Mouse (Mus musculus): Measurements from ENCODE around the gene Gm10638. TPM values are rescaled to one million over a fixed set of nuclear protein-coding genes. Genes with fewer than 3 reads are reported as not detected.

Gene Gm10638
- polyA plus RNA-seq, 1 experiment from 2014 or later: 6.9 TPM

DNA sequence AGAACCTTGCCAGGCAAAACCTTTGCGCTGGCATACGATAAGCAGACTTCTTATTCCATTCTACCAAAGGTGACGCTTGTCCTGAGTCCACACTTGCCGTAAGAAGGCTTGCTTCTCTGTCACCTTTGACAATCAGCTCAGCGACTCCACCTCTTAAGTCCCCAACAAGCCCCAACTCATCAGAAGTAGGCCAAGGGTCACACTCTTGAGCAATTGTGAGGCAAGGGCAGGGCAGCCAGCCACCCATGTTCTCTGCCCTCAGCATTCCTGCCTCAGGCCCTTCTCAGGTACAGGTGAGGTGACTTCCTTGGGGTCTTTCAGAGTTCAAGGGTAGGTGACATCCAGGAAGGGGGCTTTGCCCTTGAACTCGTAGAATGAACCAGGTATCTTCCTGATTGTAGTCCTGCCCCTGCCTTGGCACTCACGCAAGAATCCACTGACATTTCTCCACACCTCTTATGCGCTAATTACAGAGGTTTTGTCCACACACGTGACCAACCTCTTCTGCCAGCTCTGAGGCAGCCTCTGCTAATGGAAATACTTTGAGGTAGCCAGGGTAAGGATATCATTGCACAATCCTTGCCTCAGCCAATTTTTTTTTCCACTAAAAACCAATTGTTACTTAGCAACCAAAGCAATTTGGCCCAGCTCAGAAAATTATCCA, 21.2 kb downstream of the Gm10638 start:
- peak overlapping the region; percentile 91 for H3K27ac ChIP-seq (replicated peaks)
- WGBS: 64% methylated on average over 9 of the region's 9 CpGs
- no peaks in the 10 kb centered on the region for H3K9me3 ChIP-seq (ENCODE audit: control insufficient read depth, low read length)
- H3K4me1 ChIP-seq (replicated peaks; ENCODE audit: control insufficient read depth, insufficient read depth): peaks cover 9% of the 10 kb centered on the region
- H3K4me3 ChIP-seq (ENCODE audit: low read depth, low read length): no peak overlapping the region
- peak; percentile 66 for TF ChIP-seq EP300 (optimal IDR thresholded peaks at IDR 0.05)
- TF ChIP-seq CTCF (IDR thresholded peaks at IDR 0.05; ENCODE audit: low read depth): no peak
- no peaks in the 10 kb centered on the region for H3K27me3 ChIP-seq (ENCODE audit: control insufficient read depth, insufficient read depth, low read length)
- no peaks in the 10 kb centered on the region for H3K36me3 ChIP-seq (ENCODE audit: control insufficient read depth, insufficient read depth, low read length)
- ATAC-seq (ENCODE audit: low FRiP score, low TSS enrichment) (peak; percentile 83), DNase-seq (ENCODE audit: low spot score) (peak; percentile 80)
- no peak overlapping the region for H3K4me2 ChIP-seq (replicated peaks; ENCODE audit: low read depth)
- peak overlapping the region; percentile 35; the same call in 1 of the 2 replicates for H3K9ac ChIP-seq (ENCODE audit: low read length)

DNA sequence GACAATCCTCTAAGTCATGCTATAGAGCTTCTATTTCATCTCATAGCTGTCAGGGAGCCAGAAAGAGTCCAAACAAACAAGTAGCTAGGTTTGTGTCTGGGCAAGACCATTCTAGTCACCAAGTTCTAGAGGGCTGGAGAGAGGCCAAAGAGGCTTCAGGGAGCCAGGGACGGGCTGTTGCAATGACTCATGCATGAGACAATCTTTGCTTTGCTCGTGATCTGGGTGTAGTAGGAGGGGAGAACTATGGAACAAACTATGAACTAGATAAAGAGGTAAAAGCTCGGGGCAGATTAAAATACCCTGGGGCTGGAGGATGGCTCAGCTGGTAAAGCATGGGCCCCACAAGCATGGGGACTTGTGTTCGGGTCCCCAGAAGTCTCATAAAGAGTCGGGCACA, 23.0 kb downstream of the Gm10638 start:
- ATAC-seq (ENCODE audit: low FRiP score, low TSS enrichment) (peak; percentile 44), DNase-seq (ENCODE audit: low spot score) (peak; percentile 69)
- no peak overlapping the region for H3K4me3 ChIP-seq (ENCODE audit: low read depth, low read length)

DNA sequence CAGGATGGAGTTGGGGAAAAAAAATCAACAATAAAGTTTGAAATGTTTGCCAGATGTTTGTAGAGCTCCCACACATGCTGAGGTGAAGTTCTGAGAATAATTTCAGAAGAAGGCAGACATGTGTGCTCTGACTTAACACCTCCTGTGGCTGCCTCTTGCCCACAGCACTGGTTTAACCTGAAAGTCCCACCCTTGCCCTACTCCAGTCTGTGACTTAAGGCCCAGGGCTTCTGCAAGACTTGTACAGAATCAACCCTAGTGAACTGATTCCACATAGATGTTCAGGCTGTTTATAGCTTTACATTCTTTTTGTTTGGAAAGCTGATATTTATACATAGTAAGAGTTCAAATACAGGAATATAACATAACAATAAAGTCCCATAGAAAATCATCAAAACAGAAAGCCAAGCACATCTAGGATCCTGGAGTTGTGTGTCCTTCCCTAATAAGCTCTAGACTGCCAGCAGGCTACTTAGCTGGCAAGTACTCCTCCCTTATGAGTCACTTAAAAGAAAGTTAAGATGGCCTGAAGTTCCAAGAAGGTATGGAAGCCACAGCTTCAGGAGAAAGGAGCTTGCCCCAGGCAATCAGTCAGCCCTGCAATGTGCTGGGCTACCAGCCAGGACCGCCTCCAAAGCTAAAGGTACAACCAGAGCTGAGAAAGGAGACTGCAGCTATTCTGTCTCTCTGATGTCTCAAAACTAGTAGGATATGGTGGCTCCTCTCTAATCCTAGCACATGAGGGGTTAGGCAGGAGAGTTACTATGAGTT, 24.6 kb downstream of the Gm10638 start:
- Histone ChIP-seq H3K4me3 (ENCODE audit: low read depth, low read length) (no peak overlapping the region), H3K27me3 (ENCODE audit: control insufficient read depth, insufficient read depth, low read length) (no peaks in the 10 kb centered on the region), H3K4me2 (replicated peaks; ENCODE audit: low read depth) (no peak overlapping the region), H3K9me3 (ENCODE audit: control insufficient read depth, low read length) (no peaks in the 10 kb centered on the region), H3K36me3 (ENCODE audit: control insufficient read depth, insufficient read depth, low read length) (no peaks in the 10 kb centered on the region), H3K27ac (replicated peaks) (peak overlapping the region; percentile 82), H3K4me1 (replicated peaks; ENCODE audit: control insufficient read depth, insufficient read depth) (peaks cover 9% of the 10 kb centered on the region), H3K9ac (ENCODE audit: low read length) (no peak overlapping the region)
- DNase-seq (ENCODE audit: low spot score) (peak; percentile 57), ATAC-seq (ENCODE audit: low FRiP score, low TSS enrichment) (peak; percentile 43)
- TF ChIP-seq EP300 (optimal IDR thresholded peaks at IDR 0.05) (peak; percentile 41), CTCF (IDR thresholded peaks at IDR 0.05; ENCODE audit: low read depth) (no peak)
- WGBS: 80% methylated on average over 1 of the region's 1 CpGs

More for the DNA sequence above, 23.0 kb downstream of the Gm10638 start:
- no peaks in the 10 kb centered on the region for H3K9me3 ChIP-seq (ENCODE audit: control insufficient read depth, low read length)
- no peak overlapping the region for H3K9ac ChIP-seq (ENCODE audit: low read length)
- H3K27ac ChIP-seq (replicated peaks): peak overlapping the region; percentile 86
- no peak overlapping the region for H3K4me2 ChIP-seq (replicated peaks; ENCODE audit: low read depth)
- TF ChIP-seq CTCF (IDR thresholded peaks at IDR 0.05; ENCODE audit: low read depth): no peak
- TF ChIP-seq EP300 (optimal IDR thresholded peaks at IDR 0.05): peak; percentile 70
- WGBS: 41% methylated on average over 5 of the region's 5 CpGs
- no peaks in the 10 kb centered on the region for H3K36me3 ChIP-seq (ENCODE audit: control insufficient read depth, insufficient read depth, low read length)
- peaks cover 9% of the 10 kb centered on the region for H3K4me1 ChIP-seq (replicated peaks; ENCODE audit: control insufficient read depth, insufficient read depth)
- H3K27me3 ChIP-seq (ENCODE audit: control insufficient read depth, insufficient read depth, low read length): no peaks in the 10 kb centered on the region

DNA sequence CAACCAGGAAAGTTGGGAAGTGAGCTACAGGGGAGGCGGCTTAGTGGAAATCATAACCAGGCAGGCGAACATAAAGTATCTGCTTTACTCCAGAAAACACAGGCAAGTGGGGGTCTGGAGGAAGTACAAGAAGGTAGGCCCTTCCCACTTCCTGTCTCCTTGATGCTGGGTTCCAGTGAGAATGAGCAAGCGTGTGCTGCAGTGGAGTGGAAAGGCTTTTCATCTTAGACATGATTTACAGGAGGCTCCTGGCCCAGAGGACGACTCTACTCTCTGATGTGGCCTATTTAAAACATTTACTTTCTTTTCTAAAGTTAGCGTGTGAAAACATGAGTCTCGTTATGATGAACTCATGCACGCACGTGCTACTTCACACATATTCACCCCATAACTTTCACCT, 33.7 kb downstream of the Gm10638 start:
- Histone ChIP-seq H3K4me1 (replicated peaks; ENCODE audit: control insufficient read depth, insufficient read depth) (no peaks in the 10 kb centered on the region), H3K36me3 (ENCODE audit: control insufficient read depth, insufficient read depth, low read length) (no peaks in the 10 kb centered on the region), H3K27me3 (ENCODE audit: control insufficient read depth, insufficient read depth, low read length) (no peaks in the 10 kb centered on the region), H3K4me3 (ENCODE audit: low read depth, low read length) (no peak overlapping the region), H3K27ac (replicated peaks) (0 out of 2 replicates have a peak overlapping the region, but pooled peaks have one; percentile 35), H3K9ac (ENCODE audit: low read length) (no peak overlapping the region), H3K4me2 (replicated peaks; ENCODE audit: low read depth) (no peak overlapping the region), H3K9me3 (ENCODE audit: control insufficient read depth, low read length) (no peaks in the 10 kb centered on the region)
- DNase-seq (ENCODE audit: low spot score) (no peak), ATAC-seq (ENCODE audit: low FRiP score, low TSS enrichment) (no peak)
- WGBS: 57% methylated on average over 8 of the region's 8 CpGs
- TF ChIP-seq CTCF (IDR thresholded peaks at IDR 0.05; ENCODE audit: low read depth): no peak
- no peak for TF ChIP-seq EP300 (optimal IDR thresholded peaks at IDR 0.05)

DNA sequence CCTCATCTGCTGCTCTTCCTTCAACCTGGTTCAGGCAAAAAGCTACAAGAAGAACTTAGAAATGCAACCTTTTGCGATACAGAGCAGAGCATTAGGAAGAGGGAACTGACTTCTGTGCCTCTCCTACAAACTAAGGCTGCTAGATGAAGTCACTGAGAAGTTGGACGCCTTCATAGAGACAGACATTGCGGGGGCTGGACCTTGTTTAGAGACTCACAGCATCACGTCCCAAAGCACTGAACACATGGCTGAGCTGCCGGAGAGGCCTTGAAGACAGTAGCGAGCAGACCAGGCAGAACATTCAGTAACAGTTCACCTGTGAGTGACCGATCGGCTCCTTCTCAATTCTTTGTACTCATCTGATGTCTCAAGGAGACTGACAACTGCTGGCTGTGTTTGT, 35.6 kb downstream of the Gm10638 start:
- Histone ChIP-seq H3K9ac (ENCODE audit: low read length) (no peak overlapping the region), H3K27me3 (ENCODE audit: control insufficient read depth, insufficient read depth, low read length) (no peaks in the 10 kb centered on the region), H3K4me1 (replicated peaks; ENCODE audit: control insufficient read depth, insufficient read depth) (no peaks in the 10 kb centered on the region), H3K4me3 (ENCODE audit: low read depth, low read length) (no peak overlapping the region), H3K36me3 (ENCODE audit: control insufficient read depth, insufficient read depth, low read length) (no peaks in the 10 kb centered on the region), H3K27ac (replicated peaks) (no peak overlapping the region), H3K4me2 (replicated peaks; ENCODE audit: low read depth) (no peak overlapping the region), H3K9me3 (ENCODE audit: control insufficient read depth, low read length) (no peaks in the 10 kb centered on the region)
- 89% methylated on average over 8 of the region's 8 CpGs for WGBS
- no peak for TF ChIP-seq CTCF (IDR thresholded peaks at IDR 0.05; ENCODE audit: low read depth)
- DNase-seq (ENCODE audit: low spot score) (no peak), ATAC-seq (ENCODE audit: low FRiP score, low TSS enrichment) (no peak)

DNA sequence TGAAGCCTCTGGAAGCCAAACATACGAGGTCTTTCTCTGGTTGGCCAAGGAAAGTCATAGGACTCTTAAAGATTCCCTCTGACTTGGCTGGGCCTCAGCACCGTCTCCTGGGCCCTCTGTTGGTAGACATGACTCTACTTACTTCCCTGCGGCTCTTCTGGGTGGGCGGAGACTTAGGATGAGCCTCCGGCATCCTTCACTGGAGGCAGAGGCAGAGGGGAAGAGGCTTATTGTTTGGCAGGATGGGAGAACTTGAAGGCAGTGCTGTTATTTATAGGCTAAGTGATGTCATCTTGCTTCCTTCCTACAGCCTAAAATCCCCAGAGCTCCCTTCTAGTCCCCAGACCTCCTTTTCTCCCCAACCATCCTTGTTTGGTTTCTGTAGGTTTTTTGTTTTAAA, 41.0 kb downstream of the Gm10638 start:
- WGBS: 60% methylated on average over 5 of the region's 5 CpGs
- H3K36me3 ChIP-seq (ENCODE audit: control insufficient read depth, insufficient read depth, low read length): no peaks in the 10 kb centered on the region
- no peak overlapping the region for H3K27ac ChIP-seq (replicated peaks)
- H3K4me2 ChIP-seq (replicated peaks; ENCODE audit: low read depth): no peak overlapping the region
- TF ChIP-seq CTCF (IDR thresholded peaks at IDR 0.05; ENCODE audit: low read depth) (no peak), EP300 (optimal IDR thresholded peaks at IDR 0.05) (no peak)
- no peaks in the 10 kb centered on the region for H3K9me3 ChIP-seq (ENCODE audit: control insufficient read depth, low read length)
- DNase-seq (ENCODE audit: low spot score) (no peak), ATAC-seq (ENCODE audit: low FRiP score, low TSS enrichment) (no peak)
- H3K4me3 ChIP-seq (ENCODE audit: low read depth, low read length): no peak overlapping the region
- no peaks in the 10 kb centered on the region for H3K27me3 ChIP-seq (ENCODE audit: control insufficient read depth, insufficient read depth, low read length)
- H3K9ac ChIP-seq (ENCODE audit: low read length): no peak overlapping the region
- H3K4me1 ChIP-seq (replicated peaks; ENCODE audit: control insufficient read depth, insufficient read depth): no peaks in the 10 kb centered on the region; the same call in 1 of the 2 replicates

Measured in stomach, postnatal 0 days (tissue).